Mouse (Mus musculus): Measurements from ENCODE around the gene Cryba4.

Cryba4 gene

DNA sequence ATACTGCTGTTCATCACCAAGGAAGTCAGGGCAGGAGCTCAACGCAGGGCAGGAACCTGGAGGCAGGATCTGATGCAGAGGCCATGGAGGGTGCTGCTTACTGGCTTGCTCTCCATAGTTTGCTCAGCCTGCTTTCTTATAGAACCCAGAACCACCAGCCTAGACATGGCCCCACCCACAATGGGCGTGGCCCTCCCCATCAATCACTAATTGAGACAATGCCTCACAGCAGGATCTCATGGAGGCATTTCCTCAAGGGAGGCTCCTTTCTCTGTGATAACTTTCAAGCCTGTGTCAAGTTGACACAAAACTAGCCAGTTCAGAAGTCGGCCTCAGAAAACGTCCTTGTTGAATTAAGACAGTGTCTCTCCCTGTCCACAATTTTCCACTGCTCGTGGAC lies 16.5 kb downstream of the Cryba4 start:
- no peak for DNase-seq

DNA sequence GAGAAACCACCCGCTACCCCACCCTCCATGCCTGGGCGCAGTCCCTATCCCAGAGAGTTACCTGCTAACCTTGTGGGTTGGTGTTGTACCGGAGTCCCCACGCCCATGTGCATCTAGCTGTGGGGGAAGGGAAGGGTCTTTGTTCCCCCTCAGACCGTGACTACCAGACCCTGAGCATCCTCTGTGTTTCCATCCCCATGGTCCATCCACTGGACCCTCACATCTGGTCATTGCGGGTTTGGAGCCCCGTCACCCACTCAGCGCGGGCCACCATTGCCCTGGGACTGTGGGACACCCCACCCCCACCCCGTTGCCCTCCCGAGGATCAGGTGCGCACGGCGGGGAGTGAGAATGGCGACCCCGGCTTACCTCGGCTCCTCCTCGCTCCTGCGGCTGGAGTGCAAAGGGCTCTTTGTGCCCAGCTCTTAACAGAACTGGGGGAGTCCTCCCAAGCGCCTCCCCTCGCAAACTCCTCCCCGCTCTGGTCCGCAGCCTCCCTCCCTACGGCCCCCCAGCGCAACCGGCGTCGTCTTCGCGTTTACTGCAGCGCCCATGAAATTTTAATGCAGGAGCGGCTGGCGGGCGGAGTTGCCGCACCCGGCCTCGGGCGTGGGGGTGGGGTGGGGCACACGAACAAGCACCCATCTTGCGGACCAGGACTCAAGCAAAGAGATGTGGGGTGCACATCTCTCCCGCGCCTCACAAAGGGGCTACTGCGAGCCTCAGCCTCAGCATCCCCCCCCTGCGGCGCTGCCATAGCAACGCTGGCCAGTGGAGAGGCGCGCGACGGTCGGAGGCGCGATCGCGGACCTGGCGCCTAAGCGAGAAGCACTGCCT lies 23.9 kb downstream of the Cryba4 start:
- peak in 1 of 2 experiments; percentile 31 for DNase-seq

GRCm38 (mm10) chr5:112227898-112228239 lies 24.4 kb downstream of the Cryba4 start:
- no peak for DNase-seq

DNA sequence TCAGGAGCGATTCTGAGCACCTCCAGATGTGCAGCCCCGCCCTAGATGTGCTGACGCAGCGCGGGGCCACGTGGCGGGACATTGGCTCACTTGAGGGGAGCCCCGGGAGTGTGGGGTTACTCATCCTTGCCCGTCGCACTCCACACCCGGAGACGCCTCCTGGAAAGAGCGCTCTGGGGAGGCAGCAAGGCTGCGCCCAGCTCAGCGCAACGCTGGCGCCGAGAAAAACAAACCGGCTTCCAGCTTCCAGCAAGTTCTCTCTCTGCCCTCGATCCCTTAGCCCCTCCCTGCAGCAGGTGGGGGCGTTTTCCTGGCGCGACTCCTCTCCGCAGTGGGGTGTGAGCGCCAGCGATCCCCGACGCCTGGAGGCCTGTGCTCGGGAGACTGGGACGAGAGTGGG lies 25.0 kb downstream of the Cryba4 start:
- no peak for DNase-seq

DNA sequence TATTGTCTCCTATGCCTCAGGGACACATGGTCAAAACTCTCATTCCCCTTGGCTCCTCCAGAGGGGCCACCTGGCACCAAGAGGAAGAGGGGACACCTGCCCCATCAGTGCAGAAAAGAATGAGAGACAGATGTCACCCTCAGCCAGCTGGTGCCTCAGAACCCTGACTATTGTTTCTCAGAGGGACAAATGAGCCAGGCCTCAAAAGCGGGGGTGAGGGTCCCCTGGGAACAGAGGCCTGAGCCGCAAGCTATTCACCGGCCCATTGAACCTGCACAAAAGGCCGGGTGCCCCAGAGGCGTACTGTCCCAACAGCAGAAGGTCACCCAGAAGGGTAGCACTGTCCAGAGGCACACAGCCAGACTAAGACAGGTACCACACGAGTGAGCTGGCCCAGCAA lies 26.7 kb downstream of the Cryba4 start:
- DNase-seq, result no peak

- no peak for DNase-seq
Measured at GRCm38 (mm10) chr5:112220203-112220602, 32.1 kb downstream of the Cryba4 start.

DNA sequence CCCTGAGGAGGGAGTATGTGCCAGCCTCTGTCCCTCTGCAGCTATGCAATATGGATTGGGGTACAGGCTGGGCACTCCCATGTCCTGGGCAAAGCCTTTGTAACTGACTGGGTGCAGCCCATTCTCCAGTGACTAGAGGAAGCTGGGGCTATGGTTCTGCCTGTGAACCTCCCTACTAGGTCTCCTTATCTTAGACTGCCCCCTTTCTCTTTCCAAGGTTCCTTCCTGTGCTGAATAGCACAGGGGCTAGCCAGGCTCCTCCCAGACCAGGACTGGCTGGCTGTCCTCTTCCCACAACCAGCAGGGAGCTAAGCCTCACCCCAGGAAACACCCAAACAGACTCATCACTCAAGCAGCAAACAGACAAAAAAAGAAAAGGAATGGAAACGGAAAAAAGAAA lies 32.9 kb downstream of the Cryba4 start:
- no peak for DNase-seq

- no peak for DNase-seq
Measured at GRCm38 (mm10) chr5:112218679-112219078, 33.6 kb downstream of the Cryba4 start.

DNA sequence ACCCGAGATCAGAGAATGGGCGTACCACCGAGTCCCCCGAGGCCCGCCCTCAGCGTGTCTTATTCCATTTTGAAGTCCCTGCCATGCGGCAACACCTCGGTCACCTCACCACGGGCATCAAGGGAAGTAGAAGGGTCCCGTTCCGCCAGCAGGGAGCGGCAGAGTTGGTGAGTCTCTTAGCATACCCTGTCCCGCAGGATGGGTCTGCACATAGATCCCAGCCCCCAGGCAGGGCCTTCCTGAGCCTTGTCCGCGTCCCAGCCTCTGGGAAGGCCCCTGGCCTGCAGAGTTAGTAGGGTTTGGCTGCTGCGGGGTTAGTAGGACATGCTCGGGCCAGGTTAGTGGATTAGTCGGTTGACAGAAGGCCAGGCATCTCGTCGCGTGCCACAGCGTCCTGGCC lies 35.3 kb downstream of the Cryba4 start:
- no peak for DNase-seq

GRCm38 (mm10) chr5:112216335-112216734 lies 36.0 kb downstream of the Cryba4 start:
- DNase-seq, result no peak

GRCm38 (mm10) chr5:112215801-112216251 lies 36.5 kb downstream of the Cryba4 start:
- no peak for DNase-seq

DNA sequence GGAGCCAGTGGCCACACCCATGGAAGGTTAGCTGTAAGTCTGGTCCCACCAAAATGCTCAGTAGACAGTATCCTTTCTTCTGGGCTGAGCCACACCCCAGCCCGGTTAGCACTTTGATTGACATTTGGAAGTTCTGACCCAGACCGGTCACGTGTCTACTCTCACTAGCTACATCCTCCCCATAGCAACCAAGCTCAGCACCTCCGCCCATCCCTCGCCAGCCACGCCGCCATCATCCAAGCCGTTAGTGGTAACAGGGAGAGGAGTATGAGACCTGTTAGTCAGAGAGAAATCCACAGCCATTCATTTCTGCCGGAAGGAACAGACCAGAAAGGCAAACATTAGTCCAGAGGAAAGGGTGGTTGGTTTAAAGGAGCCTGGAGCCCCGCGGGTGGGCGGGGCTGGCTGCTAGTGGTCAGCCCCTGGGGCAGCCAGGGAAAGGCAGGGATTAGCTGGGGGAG lies 37.0 kb downstream of the Cryba4 start:
- DNase-seq, result no peak

DNA sequence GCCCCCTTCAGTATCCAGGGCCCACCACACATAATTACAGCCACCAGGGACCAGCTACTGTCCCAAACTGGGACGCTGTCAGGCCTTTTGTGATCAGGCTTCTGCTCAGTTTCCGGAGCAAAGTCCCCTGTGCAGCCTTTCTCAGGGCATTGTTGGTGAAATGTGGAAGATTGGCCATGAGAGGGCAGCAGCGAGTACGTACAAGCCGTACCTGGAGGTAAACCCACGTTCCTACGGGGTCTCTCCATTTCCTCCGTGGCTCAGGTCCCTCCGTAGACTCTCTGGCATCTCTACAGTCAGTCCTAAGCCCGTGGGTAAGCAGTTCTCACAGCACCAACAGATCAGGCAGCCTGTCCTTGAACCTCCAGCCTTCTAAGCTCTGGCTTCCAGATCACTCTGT lies 37.9 kb downstream of the Cryba4 start:
- DNase-seq, result peak; percentile 45 to 57

GRCm38 (mm10) chr5:112213331-112214240 lies 38.7 kb downstream of the Cryba4 start:
- DNase-seq, result no peak

GRCm38 (mm10) chr5:112212711-112213264 lies 39.5 kb downstream of the Cryba4 start:
- DNase-seq, result no peak

- DNase-seq, result no peak
Measured at GRCm38 (mm10) chr5:112211911-112212310, 40.4 kb downstream of the Cryba4 start.

DNA sequence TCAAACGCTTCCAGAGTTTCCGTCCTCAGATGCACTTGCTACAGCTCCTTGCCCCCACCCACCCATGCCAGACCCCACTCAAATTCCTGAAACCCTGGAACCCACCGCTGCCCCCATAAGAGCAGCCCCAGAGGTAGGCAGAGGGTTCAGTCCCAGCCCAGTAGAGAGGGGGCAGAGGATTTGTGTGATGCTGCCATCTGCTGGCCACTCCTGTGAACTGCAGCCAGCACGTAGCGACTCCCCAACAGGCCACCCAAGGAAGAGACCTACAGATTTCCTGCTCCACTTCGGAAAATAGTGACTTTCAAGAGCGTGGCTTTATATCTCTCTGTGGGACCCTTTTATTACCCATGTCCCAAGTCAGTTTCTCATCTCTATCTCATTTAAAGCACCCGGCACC lies 42.2 kb downstream of the Cryba4 start:
- DNase-seq, result peak; percentile 20 to 42

DNA sequence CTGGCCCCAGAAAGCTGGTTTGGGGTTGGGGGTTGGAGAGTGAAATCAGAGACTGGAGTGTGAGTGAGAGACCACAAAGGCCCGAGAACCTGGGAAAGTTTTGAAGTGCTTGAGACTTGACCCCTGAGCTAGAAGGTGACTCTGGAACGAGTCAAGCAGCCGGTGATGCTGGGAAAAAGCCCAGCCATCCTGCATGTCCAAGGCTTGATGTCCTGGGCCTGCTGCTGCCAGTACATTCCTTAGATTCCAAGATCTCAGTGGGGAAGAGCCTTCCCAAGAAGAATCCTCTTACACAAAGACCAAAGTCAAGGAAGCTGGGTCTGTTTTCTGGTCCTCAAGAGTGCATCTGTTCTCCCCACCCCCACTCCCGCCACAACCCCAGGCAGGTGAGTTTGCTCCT lies 44.0 kb downstream of the Cryba4 start:
- no peak for DNase-seq

DNA sequence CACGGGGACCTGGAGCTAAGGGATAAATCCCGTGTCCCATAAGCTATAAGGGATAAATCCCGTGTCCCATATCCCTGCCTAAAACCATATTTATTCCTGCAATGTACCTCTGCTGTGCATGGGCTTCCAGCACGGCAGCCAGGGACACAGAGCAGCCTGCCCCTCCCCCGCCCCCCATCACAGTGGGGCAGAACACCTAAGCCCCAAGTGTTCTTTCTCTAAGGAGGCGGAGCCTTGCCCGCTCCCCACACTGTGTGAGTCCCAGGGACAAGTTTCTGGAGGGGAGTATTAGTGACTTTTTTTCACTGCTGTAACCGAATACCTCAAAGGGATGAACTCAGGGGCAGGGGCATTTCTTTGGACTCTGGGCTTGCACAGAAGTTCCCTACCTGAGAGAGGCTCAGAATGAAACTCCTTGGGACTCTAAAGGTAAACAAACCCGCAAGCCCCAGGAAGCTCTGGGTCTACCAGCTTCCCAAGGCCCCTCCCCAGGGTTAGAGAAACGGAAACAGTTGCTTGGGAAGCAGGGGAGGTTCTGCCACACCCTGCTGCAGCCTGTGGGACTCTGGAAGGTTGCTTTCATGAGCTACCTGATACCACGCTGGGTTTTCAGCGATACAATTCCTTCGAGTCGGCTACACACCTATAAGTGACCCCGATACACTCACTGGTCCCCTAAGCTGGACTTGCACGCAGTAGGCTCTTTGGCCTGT lies 45.6 kb downstream of the Cryba4 start:
- DNase-seq, result no peak

- DNase-seq, result no peak
Measured at GRCm38 (mm10) chr5:112199656-112200055, 52.7 kb downstream of the Cryba4 start.

Measured in cerebellum, adult 18-20 months (tissue).